Mouse (Mus musculus) ovary, postnatal 14 days (tissue): ENCODE data around the gene Psma7.

Source experiments
- DNase-seq: peaks from one replicate; pipeline ENCODE4 v3.0.0; 2022; ENCODE audit warnings: low spot score

The Psma7 gene

GRCm38 (mm10) chr2:180042858-180043515 lies 754 bp upstream of the Psma7 start:
- peak; percentile 27 for DNase-seq

GRCm38 (mm10) chr2:180041577-180042255 lies 517 bp downstream of the Psma7 start:
- no peak for DNase-seq

- no peak for DNase-seq
Measured at GRCm38 (mm10) chr2:180040406-180040805, 1.8 kb downstream of the Psma7 start.

GRCm38 (mm10) chr2:180034753-180035152 lies 7.5 kb downstream of the Psma7 start:
- no peak for DNase-seq

- DNase-seq = no peak
Measured at GRCm38 (mm10) chr2:180033956-180034355, 8.3 kb downstream of the Psma7 start.

- no peak for DNase-seq
Measured at GRCm38 (mm10) chr2:180032925-180033324, 9.3 kb downstream of the Psma7 start.

GRCm38 (mm10) chr2:180031270-180031669 lies 11.0 kb downstream of the Psma7 start:
- no peak for DNase-seq

GRCm38 (mm10) chr2:180027768-180028167 lies 14.5 kb downstream of the Psma7 start:
- DNase-seq = no peak

GRCm38 (mm10) chr2:180025861-180026200 lies 16.4 kb downstream of the Psma7 start:
- no peak for DNase-seq

- peak; percentile 38 for DNase-seq
Measured at GRCm38 (mm10) chr2:180025135-180025860, 16.9 kb downstream of the Psma7 start.

- DNase-seq = peak; percentile 98
Measured at GRCm38 (mm10) chr2:180024401-180025098, 17.7 kb downstream of the Psma7 start, which contains the start of gene Lsm14b. TSS of gene Lsm14b (plus strand) at chr2:180024987.

- DNase-seq = no peak
Measured at GRCm38 (mm10) chr2:180022751-180023150, 19.5 kb downstream of the Psma7 start.

- no peak for DNase-seq
Measured at GRCm38 (mm10) chr2:180020919-180021318, 21.3 kb downstream of the Psma7 start.

- DNase-seq = no peak
Measured at GRCm38 (mm10) chr2:180020091-180020661, 22.1 kb downstream of the Psma7 start.

GRCm38 (mm10) chr2:180018573-180018972 lies 23.7 kb downstream of the Psma7 start:
- no peak for DNase-seq

GRCm38 (mm10) chr2:180017632-180018031 lies 24.6 kb downstream of the Psma7 start:
- DNase-seq = no peak

- no peak for DNase-seq
Measured at GRCm38 (mm10) chr2:180013686-180014085, 28.5 kb downstream of the Psma7 start.

GRCm38 (mm10) chr2:180011370-180011769 lies 30.9 kb downstream of the Psma7 start:
- no peak for DNase-seq

GRCm38 (mm10) chr2:180010686-180011085 lies 31.5 kb downstream of the Psma7 start:
- no peak for DNase-seq

GRCm38 (mm10) chr2:180006352-180007017 lies 35.7 kb downstream of the Psma7 start:
- DNase-seq = no peak

- no peak for DNase-seq
Measured at GRCm38 (mm10) chr2:180005656-180006351, 36.4 kb downstream of the Psma7 start.
